Mouse (Mus musculus) CH12.LX (cell line): Measurements from ENCODE around the gene Dnajb13.

Experiments
- BHLHE40 ChIP-seq: IDR thresholded peaks from 2 replicates; pipeline ENCODE4 v1.6.1; 2011; ENCODE audit warnings: mild to moderate bottlenecking, low read depth, low read length, improper control_type of control experiment
- CHD2 ChIP-seq: IDR thresholded peaks from 2 replicates; pipeline ENCODE4 v1.6.1; 2011; ENCODE audit warnings: low read length, improper control_type of control experiment
- CTCF ChIP-seq, 2 experiments: IDR thresholded peaks in 1 of 2; conservative IDR thresholded peaks in 1 of 2; 2 replicates each; pipeline ENCODE4 v1.5.1; 2011 to 2012; ENCODE audit warnings: low read depth in 2 of 2, low read length in 2 of 2, improper control_type of control experiment in 1 of 2, inconsistent platforms in 1 of 2, mild to moderate bottlenecking in 1 of 2, moderate library complexity in 1 of 2
- EP300 ChIP-seq: IDR thresholded peaks from 2 replicates; pipeline ENCODE4 v1.6.1; 2011; ENCODE audit warnings: low read length, improper control_type of control experiment
- GABPA ChIP-seq: IDR thresholded peaks from 2 replicates; pipeline ENCODE4 v1.6.1; 2012; ENCODE audit warnings: low read depth, low read length, improper control_type of control experiment, inconsistent platforms; ENCODE audit not compliant: insufficient replicate concordance
- MAX ChIP-seq: IDR thresholded peaks from 2 replicates; pipeline ENCODE4 v1.6.1; 2011; ENCODE audit warnings: low read length, improper control_type of control experiment
- PAX5 ChIP-seq: IDR thresholded peaks from 2 replicates; pipeline ENCODE4 v1.6.1; 2012; ENCODE audit warnings: low read length, inconsistent platforms, mixed read lengths
- POLR2A ChIP-seq: IDR thresholded peaks from 2 replicates; pipeline ENCODE4 v1.6.1; 2011; ENCODE audit warnings: low read depth, mild to moderate bottlenecking, improper control_type of control experiment, low read length
- USF1 ChIP-seq: IDR thresholded peaks from 2 replicates; pipeline ENCODE4 v1.6.1; 2014; ENCODE audit warnings: low read depth, mild to moderate bottlenecking, inconsistent platforms, low read length, improper control_type of control experiment
- ZMIZ1 ChIP-seq: IDR thresholded peaks from 2 replicates; pipeline ENCODE4 v1.6.1; 2012; ENCODE audit warnings: low read depth, mild to moderate bottlenecking, inconsistent platforms, low read length, improper control_type of control experiment

DNA sequence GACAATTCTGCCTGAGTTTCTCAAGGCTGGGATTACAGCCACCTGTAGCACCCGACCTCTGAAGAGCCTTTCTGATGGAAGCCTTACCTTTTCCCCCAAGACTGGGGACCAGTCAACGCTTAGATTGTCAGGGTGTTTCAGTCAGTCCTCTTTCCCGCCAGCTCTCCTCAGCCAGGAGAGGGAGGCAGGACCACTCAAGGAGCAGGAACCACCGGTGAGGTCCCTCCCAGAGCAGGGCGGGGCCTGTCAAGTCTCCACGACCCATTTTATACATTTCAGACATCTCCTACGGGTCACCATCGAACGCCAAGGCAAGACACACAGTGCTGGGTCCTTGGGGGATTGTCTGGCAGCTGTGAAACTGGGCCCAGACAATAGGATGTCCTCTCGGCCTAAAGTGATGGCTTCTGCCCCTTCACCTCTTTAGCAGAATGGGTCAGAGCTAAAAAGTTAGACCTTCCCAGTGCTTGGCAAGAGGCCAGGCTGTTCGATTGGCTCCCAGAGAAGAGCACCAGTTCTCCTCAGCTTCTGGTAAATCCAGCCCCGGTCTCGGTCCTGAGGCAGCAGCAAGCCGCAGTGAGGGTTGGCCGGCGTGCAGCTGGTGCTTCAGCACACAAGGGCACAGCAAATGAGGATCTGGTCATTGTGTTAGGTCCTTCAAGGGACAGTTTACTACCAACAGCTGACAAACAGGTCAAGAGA lies 14.3 kb downstream of the Dnajb13 start:
- TF ChIP-seq CHD2 (no peak), CTCF (conservative IDR thresholded peaks at IDR 0.05 in 1 of 2, IDR thresholded peaks at IDR 0.05 in 1 of 2; ENCODE audit: low read depth in 2 of 2, low read length in 2 of 2) (no peak), PAX5 (no peak), POLR2A (no peak), ZMIZ1 (no peak), BHLHE40 (no peak), USF1 (no peak), EP300 (no peak), GABPA (no peak), MAX (no peak)
